Mouse (Mus musculus) gastrocnemius, adult 8-10 months (tissue): ENCODE measurements around the gene Plscr4. TPM values are rescaled to one million over a fixed set of nuclear protein-coding genes. Genes with fewer than 3 reads are reported as not detected.

Experiments
- DNase-seq, 2 experiments: peaks; one replicate each; pipeline ENCODE4 v3.0.0; 2022; ENCODE audit warnings: low spot score in 2 of 2
- total RNA-seq, 4 experiments: library from RNA; stranded (reverse); gene quantifications; 2 replicates each; pipeline ENCODE4 v1.2.4; 2022

Plscr4 gene
- total RNA-seq, result 1 to 10 TPM; 1.9 to 3.2 (median 2.7) TPM

- DNase-seq, result peak; percentile 50 to 59
Measured at GRCm38 (mm10) chr9:92457261-92458058, at the start of gene Plscr4. Gene Plscr4, plus strand, starts transcription at chr9:92457373.

- DNase-seq, result no peak
Measured at GRCm38 (mm10) chr9:92410225-92410624, 46.9 kb upstream of the Plscr4 start.

GRCm38 (mm10) chr9:92412045-92412444, 45.1 kb upstream of the Plscr4 start:
- DNase-seq, result peak in 1 of 2 experiments; percentile 6

GRCm38 (mm10) chr9:92413684-92414083, 43.5 kb upstream of the Plscr4 start:
- no peak for DNase-seq

GRCm38 (mm10) chr9:92437781-92438180, 19.4 kb upstream of the Plscr4 start:
- no peak for DNase-seq

- DNase-seq, result no peak
Measured at GRCm38 (mm10) chr9:92441468-92441867, 15.7 kb upstream of the Plscr4 start.

- no peak for DNase-seq
Measured at GRCm38 (mm10) chr9:92444536-92444935, 12.6 kb upstream of the Plscr4 start.

- no peak for DNase-seq
Measured at GRCm38 (mm10) chr9:92456605-92457004, 568 bp upstream of the Plscr4 start.

GRCm38 (mm10) chr9:92458059-92458402, 858 bp downstream of the Plscr4 start:
- no peak for DNase-seq

GRCm38 (mm10) chr9:92458418-92458817, 1.2 kb downstream of the Plscr4 start:
- no peak for DNase-seq

GRCm38 (mm10) chr9:92467724-92468123, 10.6 kb downstream of the Plscr4 start:
- DNase-seq, result no peak

GRCm38 (mm10) chr9:92472256-92472855, 15.2 kb downstream of the Plscr4 start:
- no peak for DNase-seq

GRCm38 (mm10) chr9:92473178-92473577, 16.0 kb downstream of the Plscr4 start:
- DNase-seq, result no peak

- no peak for DNase-seq
Measured at GRCm38 (mm10) chr9:92474244-92474643, 17.1 kb downstream of the Plscr4 start.

GRCm38 (mm10) chr9:92481663-92482062, 24.5 kb downstream of the Plscr4 start:
- DNase-seq, result no peak

GRCm38 (mm10) chr9:92482551-92482950, 25.4 kb downstream of the Plscr4 start:
- DNase-seq, result no peak

GRCm38 (mm10) chr9:92484710-92485267, 27.6 kb downstream of the Plscr4 start:
- no peak for DNase-seq

GRCm38 (mm10) chr9:92489857-92490256, 32.7 kb downstream of the Plscr4 start:
- no peak for DNase-seq

GRCm38 (mm10) chr9:92490319-92490718, 33.1 kb downstream of the Plscr4 start:
- DNase-seq, result no peak

- no peak for DNase-seq
Measured at GRCm38 (mm10) chr9:92491274-92491673, 34.1 kb downstream of the Plscr4 start.

GRCm38 (mm10) chr9:92499710-92500410, 42.7 kb downstream of the Plscr4 start:
- DNase-seq, result peak; percentile 58 to 62

GRCm38 (mm10) chr9:92504256-92504655, 47.1 kb downstream of the Plscr4 start:
- DNase-seq, result no peak
